Mouse (Mus musculus) bone marrow macrophage, adult 2 months (primary cell): Measurements from ENCODE around the gene Trim40. TPM values are rescaled to one million over a fixed set of nuclear protein-coding genes. Genes with fewer than 3 reads are reported as not detected.

Experiments
- H3K27ac ChIP-seq: 2 replicates; pipeline ENCODE4 v1.5.1; 2012; ENCODE audit warnings: low read depth, low read length; ENCODE audit not compliant: insufficient read depth
- H3K4me1 ChIP-seq: 2 replicates; pipeline ENCODE4 v1.6.1; 2012; ENCODE audit warnings: low read length; ENCODE audit not compliant: control insufficient read depth, insufficient read depth
- H3K4me3 ChIP-seq: 2 replicates; pipeline ENCODE4 v1.5.1; 2012; ENCODE audit warnings: mild to moderate bottlenecking, low read length, moderate library complexity; ENCODE audit not compliant: insufficient read depth
- CTCF ChIP-seq: IDR thresholded peaks from 2 replicates; pipeline ENCODE4 v1.5.1; 2012; ENCODE audit warnings: low read depth, mild to moderate bottlenecking, low read length, moderate library complexity
- POLR2A ChIP-seq: IDR thresholded peaks from 2 replicates; pipeline ENCODE4 v1.6.1; 2012; ENCODE audit warnings: mild to moderate bottlenecking, low read depth, low read length, borderline replicate concordance
- polyA plus RNA-seq: library from polyadenylated mRNA; stranded (reverse); fragments of >200 nt; gene quantifications from 2 replicates; pipeline ENCODE4 v1.2.4, GENCODE M21; 2012; ENCODE audit not compliant: missing spikeins, insufficient read depth, insufficient read length

The Trim40 gene
- polyA plus RNA-seq, 1 experiment, result not detected

DNA sequence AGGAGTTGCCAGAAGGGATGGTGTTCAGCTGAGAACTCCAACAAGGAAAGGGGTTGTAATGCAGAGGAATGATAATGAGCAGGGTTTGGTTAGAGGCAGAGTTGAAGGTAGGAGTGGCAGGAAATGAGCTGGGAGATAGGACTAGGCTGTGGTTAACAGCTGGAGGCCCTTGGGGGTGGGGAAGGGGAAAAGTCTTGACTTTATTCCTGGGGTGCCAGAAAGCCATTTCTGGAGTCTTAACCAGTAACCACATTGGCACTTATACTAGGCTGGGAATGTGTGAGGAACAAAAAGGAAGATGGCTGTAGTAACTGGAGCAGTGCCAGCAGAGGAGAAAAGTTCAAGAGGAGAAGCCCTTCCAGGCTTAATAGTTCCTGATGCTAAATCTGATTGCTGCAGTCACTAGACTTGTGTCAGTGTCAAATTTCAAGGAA is 45.6 kb downstream of the Trim40 start:
- no peak overlapping the region for H3K27ac ChIP-seq
- TF ChIP-seq CTCF (no peak), POLR2A (no peak)
- peaks cover 23% of the 10 kb centered on the region for H3K4me1 ChIP-seq
- H3K4me3 ChIP-seq, result no peak overlapping the region

DNA sequence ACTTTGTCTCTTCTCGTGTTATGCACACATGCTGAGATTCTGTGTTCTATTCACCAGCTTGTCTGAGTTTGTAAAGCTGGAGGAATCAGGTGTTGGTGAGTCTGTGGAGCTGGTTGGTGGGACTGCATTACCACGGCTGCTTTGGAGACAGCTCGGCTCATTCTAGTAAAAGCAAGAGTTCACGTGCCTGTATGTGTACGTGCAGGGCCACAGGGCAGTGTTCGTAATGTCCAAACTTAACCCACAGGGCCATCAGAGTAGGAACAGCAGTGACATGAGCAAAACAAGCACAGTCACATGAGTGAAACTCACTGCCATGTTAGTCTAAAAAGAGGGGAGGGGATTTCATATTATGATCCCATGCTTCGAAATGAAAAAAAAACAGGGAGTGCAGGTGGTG is 46.2 kb downstream of the Trim40 start:
- Histone ChIP-seq H3K27ac (no peak overlapping the region), H3K4me1 (peaks cover 21% of the 10 kb centered on the region), H3K4me3 (no peak overlapping the region)
- no peak for TF ChIP-seq POLR2A
- TF ChIP-seq CTCF, result no peak

DNA sequence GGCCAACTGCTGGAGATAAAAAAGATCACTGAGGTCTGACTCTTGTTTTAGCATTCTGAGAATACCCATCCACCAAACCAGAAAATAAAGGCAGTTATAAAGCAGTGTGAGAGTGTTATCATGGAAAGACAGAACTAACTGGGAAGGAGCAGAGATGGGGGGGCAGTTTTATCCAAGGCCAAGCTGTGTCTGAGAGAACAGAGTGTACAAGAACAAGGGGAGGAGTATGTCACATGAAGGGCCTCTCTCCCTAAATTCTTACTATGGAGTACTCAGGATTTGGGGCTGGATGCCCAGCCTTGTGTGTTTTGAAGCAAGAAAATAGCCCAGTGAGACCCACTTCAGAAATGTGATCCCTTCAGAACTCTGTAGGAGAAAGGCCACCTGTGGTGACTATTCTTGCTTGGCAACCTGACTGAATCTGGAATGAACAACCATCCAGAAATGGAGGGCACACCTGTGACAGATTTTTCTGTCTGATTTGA is 48.9 kb downstream of the Trim40 start:
- TF ChIP-seq POLR2A, result no peak
- no peak for TF ChIP-seq CTCF
- Histone ChIP-seq H3K4me1 (peaks cover 28% of the 10 kb centered on the region), H3K27ac (no peak overlapping the region), H3K4me3 (no peak overlapping the region)

DNA sequence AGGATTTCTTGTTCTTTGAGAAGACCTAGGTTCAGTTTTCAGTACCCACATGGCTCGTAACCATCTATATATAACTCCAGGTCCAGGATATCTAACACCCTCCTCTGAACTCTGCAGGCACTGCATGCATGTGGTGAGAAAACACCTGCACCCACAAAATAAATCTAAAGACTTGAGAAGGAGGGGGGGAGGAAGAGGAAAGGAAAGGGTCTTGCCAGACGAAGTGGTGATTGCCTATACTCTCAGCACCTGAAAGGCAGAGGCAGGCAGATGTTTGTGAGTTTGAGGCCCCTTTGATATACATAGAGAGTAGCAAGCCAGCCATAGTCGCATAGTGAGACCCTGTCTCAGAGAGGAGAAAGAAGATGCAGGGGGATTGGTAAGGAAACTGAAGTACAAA is 50.0 kb downstream of the Trim40 start:
- H3K27ac ChIP-seq, result no peak overlapping the region
- H3K4me1 ChIP-seq, result peaks cover 31% of the 10 kb centered on the region
- no peak overlapping the region for H3K4me3 ChIP-seq
- no peak for TF ChIP-seq POLR2A
- TF ChIP-seq CTCF, result no peak

DNA sequence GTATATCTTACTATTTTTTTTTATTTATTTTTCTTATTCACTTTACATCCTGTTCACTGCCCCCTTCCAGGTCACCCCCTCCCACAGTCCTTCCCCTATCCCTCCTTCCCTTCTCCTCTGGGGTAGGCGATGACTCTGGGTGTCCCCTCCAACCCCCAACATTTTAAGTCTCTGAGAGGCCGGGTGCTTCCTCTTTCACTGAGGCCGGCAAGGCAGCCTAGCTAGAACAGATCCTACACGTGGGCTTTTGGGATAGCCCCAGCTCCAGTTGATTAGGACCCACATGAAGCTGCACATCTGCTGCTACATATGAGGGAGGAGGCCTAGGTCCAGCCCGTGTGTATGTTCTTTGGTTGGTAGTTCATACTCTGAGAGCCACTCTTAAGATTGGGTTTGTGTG is 50.9 kb downstream of the Trim40 start:
- H3K4me3 ChIP-seq, result no peak overlapping the region
- TF ChIP-seq POLR2A (no peak), CTCF (no peak)
- no peak overlapping the region for H3K27ac ChIP-seq
- peaks cover 22% of the 10 kb centered on the region for H3K4me1 ChIP-seq

DNA sequence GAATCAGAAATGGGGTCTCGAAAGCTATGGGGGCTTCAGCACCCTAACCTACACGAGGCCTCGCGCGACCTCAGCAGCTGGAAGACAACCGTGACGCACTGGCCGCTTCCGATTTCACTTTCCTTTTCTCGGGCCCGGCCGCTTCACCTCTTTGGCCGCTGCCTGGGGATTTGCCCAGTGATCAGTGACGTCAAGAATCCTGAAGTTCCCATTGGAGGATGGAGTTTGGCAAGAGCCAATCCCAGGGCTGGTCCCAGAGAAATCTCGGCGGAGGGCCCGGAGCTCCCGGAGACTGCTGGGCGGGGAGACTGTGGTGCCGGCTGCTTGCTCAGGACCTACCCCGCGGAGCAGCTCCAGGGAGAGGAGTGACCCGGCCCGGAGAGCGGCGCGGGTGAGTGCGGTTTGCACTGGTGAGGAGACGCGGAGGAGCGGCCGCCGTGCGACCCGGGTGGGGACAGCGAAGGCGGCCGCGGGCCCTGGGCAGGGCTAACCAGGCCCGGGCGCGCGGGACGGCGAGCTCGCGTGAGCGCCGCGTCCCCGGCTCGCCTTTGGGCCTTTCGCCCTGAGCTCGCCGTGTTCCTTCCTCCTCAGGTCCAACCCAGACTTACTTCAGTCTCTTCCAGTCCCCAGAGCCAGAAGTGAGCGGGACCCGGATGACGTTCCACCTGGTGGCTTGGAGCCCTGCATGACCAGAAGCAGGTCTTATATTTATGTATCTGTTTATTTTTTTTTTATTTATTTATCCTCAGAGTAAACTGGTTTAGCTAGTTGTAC is 52.9 kb downstream of the Trim40 start, which contains the start of gene Trim26:
Trim26 (plus strand) TSS at position 261 of the 774 bp plus-strand sequence.
- Histone ChIP-seq H3K27ac (peak within 1 kb of the TSS; percentile 73), H3K4me1 (peaks cover 18% of the 10 kb centered on the region), H3K4me3 (peak within 1 kb of the TSS; percentile 87)
- TF ChIP-seq CTCF (no peak), POLR2A (no peak)

DNA sequence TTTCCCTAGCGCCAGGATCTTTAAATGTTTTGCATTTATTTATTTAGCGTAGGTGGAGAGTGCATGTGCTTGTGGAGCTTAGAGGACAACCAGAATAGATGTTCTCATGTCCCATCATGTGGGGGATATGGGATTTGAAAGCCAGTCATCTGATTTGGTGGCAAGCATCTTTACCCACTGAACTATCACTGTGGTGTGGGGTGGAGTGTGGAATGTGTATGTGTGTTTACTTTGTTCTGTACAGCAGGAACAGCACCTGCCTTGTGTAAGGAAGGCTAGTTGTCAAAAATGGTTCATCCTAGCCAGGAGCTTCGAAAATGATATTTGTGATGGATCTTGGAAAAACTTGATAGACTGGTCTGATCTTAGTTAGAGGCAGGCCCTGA is 53.5 kb downstream of the Trim40 start:
- H3K4me3 ChIP-seq, result peak overlapping the region; percentile 59
- H3K27ac ChIP-seq, result peak overlapping the region; percentile 23
- H3K4me1 ChIP-seq, result peaks cover 18% of the 10 kb centered on the region
- TF ChIP-seq CTCF (no peak), POLR2A (no peak)

DNA sequence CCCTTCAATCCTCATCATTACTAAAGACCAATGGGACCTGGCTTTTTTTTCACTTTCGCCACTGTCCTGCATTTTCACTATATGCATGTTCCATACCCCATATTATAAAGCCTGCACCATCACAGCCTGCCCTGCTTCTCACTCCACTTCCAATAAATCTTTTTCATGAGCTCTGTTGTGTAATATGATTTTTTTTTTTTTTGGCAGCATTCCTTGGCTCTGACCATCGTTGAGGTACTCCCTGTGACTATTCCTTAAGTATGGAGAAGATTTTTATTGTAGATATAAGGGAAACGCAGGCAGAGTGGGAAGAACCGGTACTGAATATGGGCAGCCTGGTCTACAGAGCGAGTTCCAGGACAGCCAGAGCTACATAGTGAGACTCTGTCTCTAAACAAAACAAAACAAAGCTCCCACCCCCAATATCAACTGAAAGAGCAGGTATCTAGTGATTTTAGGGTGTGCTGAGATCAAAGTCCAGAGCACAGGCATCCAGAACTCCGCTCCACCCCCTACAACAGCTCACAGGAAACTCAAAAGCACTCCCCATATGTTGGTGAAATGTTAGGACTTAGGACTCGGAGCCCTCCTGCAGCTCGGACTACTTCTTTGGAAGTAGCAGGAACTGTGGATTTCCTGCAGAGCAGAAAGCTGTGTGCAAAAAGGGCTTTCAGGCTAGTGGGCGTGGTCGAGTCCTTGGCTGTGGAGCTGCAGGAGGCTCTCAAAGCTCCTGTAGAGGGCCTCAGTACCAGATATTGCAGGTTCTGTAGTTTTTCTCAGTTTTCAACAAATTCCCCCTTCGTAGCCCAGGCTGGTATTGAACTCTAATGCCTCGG is 54.1 kb downstream of the Trim40 start:
- Histone ChIP-seq H3K4me3 (no peak overlapping the region), H3K27ac (peak overlapping the region; percentile 23), H3K4me1 (peaks cover 18% of the 10 kb centered on the region)
- TF ChIP-seq POLR2A, result no peak
- TF ChIP-seq CTCF, result no peak

DNA sequence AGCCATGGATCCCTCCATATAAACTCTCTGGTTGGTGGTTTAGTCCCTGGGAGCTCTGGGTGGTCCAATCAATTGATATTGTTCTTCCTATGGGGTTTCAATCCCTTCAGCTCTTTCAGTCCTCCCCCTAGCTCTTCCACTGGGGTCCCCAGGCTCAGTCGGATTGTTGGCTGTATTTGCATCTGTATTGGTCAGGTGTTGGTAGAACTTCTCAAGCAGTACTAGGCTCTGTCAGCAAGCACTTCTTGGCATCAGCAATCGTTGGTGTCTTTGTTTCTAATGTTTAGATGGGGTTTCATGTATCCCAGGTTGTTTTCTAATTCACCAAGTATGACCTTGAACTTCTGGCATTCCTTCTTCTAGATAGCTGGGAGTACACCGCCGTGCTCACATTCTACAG is 57.2 kb downstream of the Trim40 start:
- Histone ChIP-seq H3K4me3 (no peak overlapping the region), H3K4me1 (peaks cover 8% of the 10 kb centered on the region), H3K27ac (no peak overlapping the region)
- no peak for TF ChIP-seq CTCF
- TF ChIP-seq POLR2A, result no peak

Other genes starting within 250 kb of the Trim40 start
- not detected in 2 replicates for gene H2-M9, start 247.5 kb downstream of the Trim40 start, polyA plus RNA-seq
- gene H2-M1, start 217.9 kb downstream of the Trim40 start, polyA plus RNA-seq, result not detected in 2 replicates
- not detected in 2 replicates for gene H2-M10.5, start 117.2 kb downstream of the Trim40 start, polyA plus RNA-seq
- not detected in 2 replicates for gene H2-M10.6, start 78.0 kb downstream of the Trim40 start, polyA plus RNA-seq
- 65.9 and 67.3 TPM in 2 replicates for gene Trim26, start 53.0 kb downstream of the Trim40 start, polyA plus RNA-seq
- gene Trim15, start 22.9 kb downstream of the Trim40 start, polyA plus RNA-seq, result not detected in 2 replicates
- gene Trim10, start 20.5 kb downstream of the Trim40 start, polyA plus RNA-seq, result not detected in 2 replicates
- gene Trim31, start 8.0 kb upstream of the Trim40 start, polyA plus RNA-seq, result not detected in 2 replicates
- not detected in 2 replicates for gene Rnf39, start 52.8 kb upstream of the Trim40 start, polyA plus RNA-seq
- 59.3 and 64.4 TPM in 2 replicates for gene Ppp1r11, start 61.6 kb upstream of the Trim40 start, polyA plus RNA-seq
- gene Znrd1, start 68.4 kb upstream of the Trim40 start, polyA plus RNA-seq, result 50.1 and 70.8 TPM in 2 replicates
- gene Znrd1as, start 68.5 kb upstream of the Trim40 start, polyA plus RNA-seq, result 7.9 and 10.4 TPM in 2 replicates
- not detected in 2 replicates for gene 2410137M14Rik, start 91.1 kb upstream of the Trim40 start, polyA plus RNA-seq
- gene H2-M5, start 99.4 kb upstream of the Trim40 start, polyA plus RNA-seq, result 0.69 and 1.0 TPM in 2 replicates
- not detected in 2 replicates for gene Zfp57, start 111.0 kb upstream of the Trim40 start, polyA plus RNA-seq
- not detected in 2 replicates for gene Mog, start 133.3 kb upstream of the Trim40 start, polyA plus RNA-seq
- 0.90 and 1.0 TPM in 2 replicates for gene Gabbr1, start 155.8 kb upstream of the Trim40 start, polyA plus RNA-seq
- gene Olfr90, start 198.4 kb upstream of the Trim40 start, polyA plus RNA-seq, result not detected in 2 replicates
- not detected in 2 replicates for gene Olfr91, start 208.2 kb upstream of the Trim40 start, polyA plus RNA-seq
- not detected in 2 replicates for gene Olfr92, start 230.0 kb upstream of the Trim40 start, polyA plus RNA-seq